Mouse (Mus musculus) ES-E14 (cell line): ENCODE measurements around the gene Pex11b. TPM values are rescaled to one million over a fixed set of nuclear protein-coding genes. Genes with fewer than 3 reads are reported as not detected.
A peak's percentile ranks its signal among the peaks of the same experiment; 100 is the strongest.

ENCODE experiments used
- DNase-seq: peaks from one replicate; pipeline ENCODE4 v3.0.0-alpha.2; 2013; ENCODE audit warnings: low read depth, low spot score
- H3K27ac ChIP-seq: 2 replicates; pipeline ENCODE4 v1.5.1; 2012; ENCODE audit warnings: low read depth, mild to moderate bottlenecking, low read length, moderate library complexity, mixed read lengths; ENCODE audit not compliant: poor library complexity, insufficient read depth, severe bottlenecking
- H3K36me3 ChIP-seq: 2 replicates; pipeline ENCODE4 v1.6.1; 2012; ENCODE audit warnings: mild to moderate bottlenecking, low read length, moderate library complexity, mixed read lengths; ENCODE audit not compliant: control insufficient read depth, poor library complexity, insufficient read depth, severe bottlenecking
- H3K4me1 ChIP-seq, 2 experiments: fragments of 150-350 bp in 1 of 2; sonication (generic) in 1 of 2; 2 replicates each; pipeline ENCODE4 v1.6.1; 2012; ENCODE audit warnings: low read length in 2 of 2, mild to moderate bottlenecking in 1 of 2, mixed read lengths in 1 of 2; ENCODE audit not compliant: control insufficient read depth in 2 of 2, insufficient read depth in 2 of 2, poor library complexity in 1 of 2
- H3K4me3 ChIP-seq, 2 experiments: fragments of 150-350 bp in 1 of 2; sonication (generic) in 1 of 2; 2 replicates each; pipeline ENCODE4 v1.5.1; 2012; ENCODE audit warnings: low read length in 2 of 2, low read depth in 1 of 2, mild to moderate bottlenecking in 1 of 2, mixed read lengths in 1 of 2; ENCODE audit not compliant: insufficient read depth in 1 of 2, poor library complexity in 1 of 2, severe bottlenecking in 1 of 2
- H3K9ac ChIP-seq: 2 replicates; pipeline ENCODE4 v1.6.1; 2012; ENCODE audit warnings: low read depth, mild to moderate bottlenecking, low read length, mixed read lengths; ENCODE audit not compliant: poor library complexity, insufficient read depth, severe bottlenecking
- H3K9me3 ChIP-seq: fragments of 150-350 bp; sonication (generic); 2 replicates; pipeline ENCODE4 v1.6.1; 2012; ENCODE audit warnings: low read depth, mild to moderate bottlenecking, low read length; ENCODE audit not compliant: control insufficient read depth, insufficient read depth
- CHD2 ChIP-seq: IDR thresholded peaks from 2 replicates; pipeline ENCODE4 v1.6.1; 2014; ENCODE audit warnings: mild to moderate bottlenecking, low read depth, low read length, inconsistent platforms
- HCFC1 ChIP-seq: IDR thresholded peaks from 2 replicates; pipeline ENCODE4 v1.6.1; 2012; ENCODE audit warnings: low read length, inconsistent platforms, borderline replicate concordance; ENCODE audit not compliant: insufficient read depth
- MAFK ChIP-seq: IDR thresholded peaks from 2 replicates; pipeline ENCODE4 v1.6.1; 2014; ENCODE audit warnings: mild to moderate bottlenecking, low read depth, low read length, inconsistent platforms; ENCODE audit not compliant: insufficient read depth
- ZC3H11A ChIP-seq: IDR thresholded peaks from 2 replicates; pipeline ENCODE4 v1.6.1; 2012; ENCODE audit warnings: low read depth, mild to moderate bottlenecking, inconsistent platforms, low read length, borderline replicate concordance
- ZNF384 ChIP-seq: IDR thresholded peaks from 2 replicates; pipeline ENCODE4 v1.6.1; 2012; ENCODE audit warnings: low read depth, low read length, inconsistent platforms
- in situ Hi-C, 2 experiments: fragments of 600-800 bp; cut with MboI; formaldehyde crosslinking; loops; one replicate each; pipeline ENCODE4 v1.15.1; 2025; ENCODE audit warnings: low sequenced_read_pairs in 2 of 2, inconsistent platforms in 1 of 2; ENCODE audit not compliant: unreplicated experiment in 2 of 2
- total RNA-seq: library from RNA; depleted of rRNA; stranded (reverse); fragments of 300-350 nt; gene quantifications from 2 replicates; pipeline ENCODE4 v1.2.3, GENCODE M21; 2012

Pex11b gene
- total RNA-seq, 1 experiment = 15.6 TPM

- in situ Hi-C loops = loop anchor here in 1 of 2 experiments (5.0 kb wide), 1 partner anchor 40 kb away; the partner anchor contains the start of gene Nudt17
These were observed 32.1 kb downstream of the Pex11b start for GRCm38 (mm10) chr3:96667316-96667715.

GRCm38 (mm10) chr3:96668424-96669067 lies 33.4 kb downstream of the Pex11b start:
- Histone ChIP-seq H3K4me1 (peaks cover 8 to 9% of the 10 kb centered on the region in 2 experiments), H3K4me3 (no peak overlapping the region), H3K9ac (no peak overlapping the region), H3K27ac (no peak overlapping the region), H3K36me3 (no peaks in the 10 kb centered on the region), H3K9me3 (no peaks in the 10 kb centered on the region)
- in situ Hi-C loops = loop anchor here in 1 of 2 experiments (5.0 kb wide), 1 partner anchor 39 kb away; the partner anchor contains the start of gene Nudt17
- no peak for DNase-seq
- TF ChIP-seq CHD2 = no peak
- no peak for TF ChIP-seq ZC3H11A
- no peak for TF ChIP-seq HCFC1
- no peak for TF ChIP-seq MAFK
- no peak for TF ChIP-seq ZNF384

More at GRCm38 (mm10) chr3:96667316-96667715, 32.1 kb downstream of the Pex11b start:
- H3K4me3 ChIP-seq = no peak overlapping the region
- TF ChIP-seq ZC3H11A (peak; percentile 63; the same call in 1 of the 2 replicates), CHD2 (no peak)
- no peak overlapping the region for H3K27ac ChIP-seq
- no peaks in the 10 kb centered on the region for H3K9me3 ChIP-seq
- H3K4me1 ChIP-seq = peaks cover 5 to 8% of the 10 kb centered on the region in 2 experiments; a peak in 3 of 4 replicates
- no peaks in the 10 kb centered on the region for H3K36me3 ChIP-seq
- DNase-seq = peak; percentile 69
- no peak overlapping the region for H3K9ac ChIP-seq

- H3K27ac ChIP-seq = no peak within 1 kb of the TSS
- peak within 1 kb of the TSS; percentile 49 to 51 for H3K4me3 ChIP-seq
- H3K4me1 ChIP-seq = peaks cover 15 to 16% of the 10 kb centered on the region in 2 experiments
- DNase-seq = peak; percentile 92
- H3K36me3 ChIP-seq = no peaks in the 10 kb centered on the region
- TF ChIP-seq HCFC1 = no peak
- TF ChIP-seq ZC3H11A = no peak
- TF ChIP-seq ZNF384 = no peak
- TF ChIP-seq MAFK = no peak
- no peak for TF ChIP-seq CHD2
- in situ Hi-C loops = loop anchor here in 1 of 2 experiments (5.0 kb wide), 1 partner anchor 37 kb away; the partner anchor contains the start of gene Nudt17
- H3K9me3 ChIP-seq = no peaks in the 10 kb centered on the region
- H3K9ac ChIP-seq = no peak within 1 kb of the TSS
These were observed 34.7 kb downstream of the Pex11b start, which contains the start of gene Ankrd35 for GRCm38 (mm10) chr3:96669727-96670468. Gene Ankrd35, plus strand, starts transcription at chr3:96670131.

GRCm38 (mm10) chr3:96671519-96671918 lies 36.3 kb downstream of the Pex11b start:
- no peak for TF ChIP-seq HCFC1
- no peak for TF ChIP-seq MAFK
- TF ChIP-seq ZC3H11A = no peak
- TF ChIP-seq ZNF384 = no peak
- TF ChIP-seq CHD2 = no peak
- in situ Hi-C loops = no loop called here
- Histone ChIP-seq H3K4me1 (peaks cover 15 to 26% of the 10 kb centered on the region in 2 experiments), H3K9ac (no peak overlapping the region), H3K27ac (no peak overlapping the region), H3K36me3 (no peaks in the 10 kb centered on the region), H3K4me3 (no peak overlapping the region), H3K9me3 (no peaks in the 10 kb centered on the region)
- no peak for DNase-seq
